In the genomic region with DNA sequence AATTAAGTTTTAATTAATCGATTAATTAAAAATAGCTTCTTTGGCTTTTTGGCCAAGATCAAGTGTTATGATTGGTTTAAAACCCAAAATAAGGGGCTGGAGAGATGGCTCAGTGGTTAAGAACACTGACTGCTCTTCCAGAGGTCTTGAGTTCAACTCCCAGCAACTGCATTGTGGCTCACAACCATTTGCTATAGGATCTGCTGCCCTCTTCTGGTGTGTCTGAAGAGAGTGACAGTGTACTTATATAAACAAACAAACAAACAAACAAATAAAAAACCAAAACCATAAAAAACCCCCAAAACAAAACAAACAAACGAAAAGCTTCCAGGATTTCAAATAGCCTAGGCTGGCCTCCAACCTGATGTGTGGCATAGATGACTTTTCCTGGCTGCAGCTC, we compare ENCODE assay signal across 20 mouse cellular contexts. TPM values are rescaled to one million over a fixed set of nuclear protein-coding genes. Genes with fewer than 3 reads are reported as not detected.
DNase-seq lines count a peak whose midpoint lies in the region; ATAC-seq and TF ChIP-seq lines count a peak whose summit lies in the region.
"Had no signal": no experiment of that assay in that cellular context is flagged by ENCODE, and none has a peak within 500 bp of the region (broad histone marks: within the 10 kb centered on the region; RNA-seq: fewer than 3 reads in every experiment).

No protein-coding gene starts in this region.

- H3K9ac ChIP-seq in kidney, postnatal 0 days (ENCODE audit: low read depth, low read length) = no peak overlapping the region
- no peak overlapping the region for H3K9ac ChIP-seq in kidney, embryonic 16.5 days (replicated peaks; ENCODE audit: low read length)
- no peak overlapping the region for H3K9ac ChIP-seq in liver, embryonic 16.5 days (ENCODE audit: low read depth, low read length)
- H3K9ac ChIP-seq: forebrain, embryonic 12.5 days; intestine, embryonic 15.5 days; limb, embryonic 13.5 days; neural tube, embryonic 12.5 days had no signal

- H3K27ac ChIP-seq in kidney, postnatal 0 days = no peak overlapping the region
- H3K27ac ChIP-seq in kidney, embryonic 16.5 days (ENCODE audit: low read length) = no peak overlapping the region
- H3K27ac ChIP-seq in liver, embryonic 16.5 days (ENCODE audit: low read length) = peak overlapping the region; percentile 71; the same call in 1 of the 2 replicates
- H3K27ac ChIP-seq: forebrain, embryonic 12.5 days; hindbrain, embryonic 10.5 days; intestine, embryonic 15.5 days; limb, embryonic 13.5 days; neural tube, embryonic 12.5 days had no signal

- H3K9me3 ChIP-seq in kidney, postnatal 0 days (replicated peaks; ENCODE audit: low read length) = no peaks in the 10 kb centered on the region
- H3K9me3 ChIP-seq in kidney, embryonic 16.5 days (ENCODE audit: low read length) = no peaks in the 10 kb centered on the region
- no peaks in the 10 kb centered on the region for H3K9me3 ChIP-seq in liver, embryonic 16.5 days (replicated peaks; ENCODE audit: control insufficient read depth, low read length)
- H3K9me3 ChIP-seq: forebrain, embryonic 12.5 days; hindbrain, embryonic 10.5 days; intestine, embryonic 15.5 days; limb, embryonic 13.5 days; megakaryocyte, embryonic 14.5 days; neural tube, embryonic 12.5 days had no signal

- peaks cover 19% of the 10 kb centered on the region; the same call in 1 of the 2 replicates for H3K36me3 ChIP-seq in kidney, postnatal 0 days (ENCODE audit: insufficient read depth, low read length)
- H3K36me3 ChIP-seq in kidney, embryonic 16.5 days (ENCODE audit: insufficient read depth, low read length) = peaks cover 39% of the 10 kb centered on the region
- H3K36me3 ChIP-seq in liver, embryonic 16.5 days (ENCODE audit: control insufficient read depth, insufficient read depth) = peaks cover 24% of the 10 kb centered on the region

- DNase-seq in CD4-positive, CD25-positive, alpha-beta regulatory T cell, adult 2 months (ENCODE audit: low read depth, low spot score) = peak; percentile 45
- no peak for DNase-seq in kidney, postnatal 0 days (ENCODE audit: low spot score)
- peak; percentile 24 for DNase-seq in NIH3T3 (ENCODE audit: low read depth)
- DNase-seq in cerebellum, adult 18-20 months = no peak
- no peak for DNase-seq in right cerebral cortex, postnatal 10 days (ENCODE audit: low spot score in 2 of 2)
- DNase-seq: cerebellum, postnatal 10 days; embryo, embryonic 11 days; kidney, postnatal 25 days; lung, postnatal 10 days; thymus, postnatal 36 days had no signal

- H3K4me2 ChIP-seq in kidney, postnatal 0 days (ENCODE audit: low read length) = no peak overlapping the region
- H3K4me2 ChIP-seq in kidney, embryonic 16.5 days (replicated peaks; ENCODE audit: low read depth, low read length) = no peak overlapping the region
- H3K4me2 ChIP-seq in liver, embryonic 16.5 days (ENCODE audit: low read depth, low read length) = no peak overlapping the region
- H3K4me2 ChIP-seq: forebrain, embryonic 12.5 days; intestine, embryonic 15.5 days; limb, embryonic 13.5 days; neural tube, embryonic 12.5 days had no signal

- TF ChIP-seq CTCF in kidney, postnatal 0 days (IDR thresholded peaks at IDR 0.05; ENCODE audit: low read depth) = peak; percentile 38

- 91% methylated on average over 2 of the region's 2 CpGs for WGBS in kidney, postnatal 0 days
- WGBS in kidney, embryonic 16.5 days = 97% methylated on average over 2 of the region's 2 CpGs
- 76% methylated on average over 2 of the region's 2 CpGs for WGBS in liver, embryonic 16.5 days (ENCODE audit: insufficient replicate concordance)

- no peaks in the 10 kb centered on the region for H3K27me3 ChIP-seq in kidney, postnatal 0 days (ENCODE audit: insufficient read depth, low read length)
- H3K27me3 ChIP-seq in kidney, embryonic 16.5 days (ENCODE audit: insufficient read depth, low read length) = no peaks in the 10 kb centered on the region
- no peaks in the 10 kb centered on the region for H3K27me3 ChIP-seq in liver, embryonic 16.5 days (ENCODE audit: control insufficient read depth, insufficient read depth, low read depth, low read length)
- H3K27me3 ChIP-seq: forebrain, embryonic 12.5 days; intestine, embryonic 15.5 days; limb, embryonic 13.5 days; megakaryocyte, embryonic 14.5 days; neural tube, embryonic 12.5 days had no signal

- ATAC-seq in CD4-positive, CD25-positive, alpha-beta regulatory T cell, adult 4 months = no peak
- no peak for ATAC-seq in kidney, postnatal 0 days (replicated peaks; ENCODE audit: low FRiP score, low read depth)
- ATAC-seq in kidney, embryonic 16.5 days (ENCODE audit: low FRiP score, low TSS enrichment) = no peak
- ATAC-seq in liver, embryonic 16.5 days (ENCODE audit: low read depth) = no peak
- ATAC-seq: intestine, embryonic 15.5 days; midbrain, embryonic 16.5 days had no signal

- H3K4me3 ChIP-seq in kidney, postnatal 0 days (replicated peaks; ENCODE audit: low read depth, low read length) = no peak overlapping the region
- H3K4me3 ChIP-seq in kidney, embryonic 16.5 days (ENCODE audit: low read length) = no peak overlapping the region
- H3K4me3 ChIP-seq in liver, embryonic 16.5 days (ENCODE audit: low read depth, low read length) = no peak overlapping the region
- H3K4me3 ChIP-seq: forebrain, embryonic 12.5 days; hindbrain, embryonic 10.5 days; intestine, embryonic 15.5 days; limb, embryonic 13.5 days; megakaryocyte, embryonic 14.5 days; neural tube, embryonic 12.5 days had no signal

- no peaks in the 10 kb centered on the region for H3K4me1 ChIP-seq in kidney, postnatal 0 days (replicated peaks; ENCODE audit: insufficient read depth, low read length)
- no peaks in the 10 kb centered on the region for H3K4me1 ChIP-seq in kidney, embryonic 16.5 days (ENCODE audit: insufficient read depth, low read length)
- peaks cover 18% of the 10 kb centered on the region for H3K4me1 ChIP-seq in liver, embryonic 16.5 days (ENCODE audit: control insufficient read depth, low read depth, low read length)
- H3K4me1 ChIP-seq: forebrain, embryonic 12.5 days; hindbrain, embryonic 10.5 days; intestine, embryonic 15.5 days; limb, embryonic 13.5 days; neural tube, embryonic 12.5 days had no signal

RNA-seq across cellular contexts. Expression of a gene that starts 52.4 kb away (rescaled TPM):
- 10 to 100 TPM; 61.2 to 71.5 TPM for polyA plus RNA-seq in CD4-positive, CD25-positive, alpha-beta regulatory T cell, adult 4 months (2017; shearing (Covaris generic))
- 28.1 and 30.9 TPM in 2 replicates for polyA plus RNA-seq in kidney, postnatal 0 days (2015; fragmentation: Nextera tagmentation; extraction: Ambion mirVana)
- 37.3 and 41.8 TPM in 2 replicates for polyA plus RNA-seq in kidney, embryonic 16.5 days (2015; fragmentation: Nextera tagmentation; extraction: Ambion mirVana)
- polyA plus RNA-seq in liver, embryonic 16.5 days (2015; fragmentation: Nextera tagmentation; extraction: Ambion mirVana) = 23.6 and 24.6 TPM in 2 replicates

Comparison
In these comparisons a context has a peak if more than half of its experiments do, and no peak if none do; other contexts are left out.
1. DNase-seq: peak in CD4-positive, CD25-positive, alpha-beta regulatory T cell, adult 2 months (single experiment) and NIH3T3 (single experiment); none in kidney, postnatal 0 days (single experiment), cerebellum, adult 18-20 months (0 of 2) and right cerebral cortex, postnatal 10 days (0 of 2).